Mouse (Mus musculus): ENCODE measurements around the gene Padi6. TPM values are rescaled to one million over a fixed set of nuclear protein-coding genes. Genes with fewer than 3 reads are reported as not detected.

Padi6 gene
- polyA plus RNA-seq, 1 experiment from 2014 or later, result not detected

DNA sequence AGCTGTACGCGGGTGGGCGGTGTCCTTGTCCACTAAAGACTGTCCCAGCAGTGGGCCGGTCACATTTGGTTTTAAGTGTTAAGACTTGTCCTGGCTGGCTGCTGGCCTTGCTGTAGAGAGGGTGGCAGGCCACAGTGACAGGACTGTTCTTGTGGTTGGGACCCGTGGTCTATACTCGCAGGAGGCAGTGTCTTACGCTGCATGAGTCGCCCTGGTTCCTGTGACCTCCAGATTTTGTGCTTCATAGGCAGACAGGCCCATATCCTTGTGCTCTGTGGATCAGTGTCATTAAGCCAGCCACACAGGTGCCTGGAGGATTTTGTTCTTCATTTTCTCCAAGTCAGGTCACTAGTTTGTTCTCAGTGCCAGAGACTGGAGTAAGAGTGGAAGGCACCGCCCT is 24.0 kb downstream of the Padi6 start:
- Histone ChIP-seq H3K4me3 (no peak overlapping the region), H3K36me3 (ENCODE audit: poor library complexity, severe bottlenecking) (peaks cover 99% of the 10 kb centered on the region), H3K9ac (no peak overlapping the region), H3K4me2 (no peak overlapping the region), H3K9me3 (replicated peaks) (no peaks in the 10 kb centered on the region), H3K4me1 (peaks cover 12% of the 10 kb centered on the region), H3K27me3 (no peaks in the 10 kb centered on the region), H3K27ac (no peak overlapping the region)
- no peak for ATAC-seq
- WGBS, result 92% methylated on average over 9 of the region's 9 CpGs

DNA sequence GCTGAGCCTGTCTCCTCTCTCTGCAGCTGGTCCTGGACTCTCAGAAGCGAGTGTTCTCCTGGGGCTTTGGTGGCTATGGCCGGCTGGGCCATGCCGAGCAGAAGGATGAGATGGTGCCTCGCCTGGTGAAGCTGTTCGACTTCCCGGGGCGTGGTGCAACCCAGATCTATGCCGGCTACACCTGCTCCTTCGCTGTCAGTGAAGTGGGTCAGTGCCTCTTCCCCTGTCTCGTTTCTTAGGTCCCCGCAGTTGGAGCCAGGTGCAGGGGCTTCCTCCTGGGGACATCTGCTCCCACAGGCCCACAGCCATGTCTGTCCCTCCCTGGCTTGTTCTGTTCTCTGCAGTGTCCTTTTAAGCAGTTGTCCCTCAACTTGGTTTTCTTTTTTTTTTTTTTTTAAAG is 25.4 kb downstream of the Padi6 start:
- H3K27ac ChIP-seq, result no peak overlapping the region
- H3K9me3 ChIP-seq (replicated peaks), result no peaks in the 10 kb centered on the region
- no peak overlapping the region for H3K4me3 ChIP-seq
- peaks cover 99% of the 10 kb centered on the region for H3K36me3 ChIP-seq (ENCODE audit: poor library complexity, severe bottlenecking)
- H3K4me2 ChIP-seq, result no peak overlapping the region
- H3K9ac ChIP-seq, result no peak overlapping the region
- 95% methylated on average over 11 of the region's 11 CpGs for whole genome bisulfite sequencing
- ATAC-seq, result no peak
- H3K27me3 ChIP-seq, result no peaks in the 10 kb centered on the region
- H3K4me1 ChIP-seq, result peaks cover 20% of the 10 kb centered on the region

GRCm38 (mm10) chr4:140714586-140714985 is 27.9 kb downstream of the Padi6 start:
- Histone ChIP-seq H3K4me3 (no peak overlapping the region), H3K36me3 (ENCODE audit: poor library complexity, severe bottlenecking) (peaks cover 99% of the 10 kb centered on the region), H3K4me2 (no peak overlapping the region), H3K9me3 (replicated peaks) (no peaks in the 10 kb centered on the region), H3K4me1 (peaks cover 20% of the 10 kb centered on the region), H3K27ac (peak overlapping the region; percentile 64; the same call in 1 of the 2 replicates), H3K27me3 (no peaks in the 10 kb centered on the region), H3K9ac (no peak overlapping the region)
- 86% methylated on average over 5 of the region's 5 CpGs for WGBS
- no peak for ATAC-seq

DNA sequence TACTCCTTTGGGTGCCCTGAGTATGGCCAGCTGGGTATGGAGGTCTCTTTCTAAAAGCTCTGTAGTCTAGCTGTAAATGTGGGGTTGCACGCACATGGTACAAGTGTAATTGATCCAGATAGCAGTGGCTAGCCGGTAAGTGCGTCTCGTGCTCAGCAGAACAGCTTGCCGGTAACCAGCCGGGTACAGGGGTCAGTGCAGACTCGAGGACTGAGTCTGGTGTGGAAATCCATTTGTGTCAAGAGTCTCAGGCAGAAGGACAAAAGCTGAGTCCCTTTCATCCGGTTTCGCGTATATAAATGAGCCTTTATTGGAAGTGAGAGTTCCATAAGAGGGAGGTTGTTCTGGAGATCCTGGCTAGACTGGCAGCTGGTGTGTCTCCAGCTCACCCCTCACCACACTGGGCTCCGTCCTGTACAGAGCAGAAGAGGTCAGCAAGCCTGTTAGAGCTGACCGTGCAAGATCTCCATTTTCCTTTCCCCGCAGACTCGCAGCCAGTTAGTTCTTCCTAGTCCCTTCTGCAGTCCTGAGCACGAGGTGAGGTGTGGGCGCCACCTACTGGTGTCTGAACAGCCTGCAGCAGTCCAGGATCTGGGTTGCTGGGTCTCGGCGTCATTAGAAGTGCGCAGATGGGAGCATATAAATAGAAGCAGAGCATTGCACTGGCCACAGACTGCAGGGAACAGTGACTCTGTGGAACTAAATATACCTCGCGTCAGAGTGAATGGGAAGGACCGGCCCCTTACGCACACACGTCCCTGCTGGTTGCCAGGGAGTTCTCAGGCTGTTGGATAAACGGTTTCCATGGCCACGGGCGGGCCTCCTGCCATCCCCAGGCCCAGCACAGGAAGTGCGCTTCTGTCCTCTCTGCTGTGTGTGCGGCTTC is 28.7 kb downstream of the Padi6 start:
- peak; percentile 85 for ATAC-seq
- peak overlapping the region; percentile 22; the same call in 1 of the 2 replicates for H3K9ac ChIP-seq
- 41% methylated on average over 29 of the region's 29 CpGs for WGBS

DNA sequence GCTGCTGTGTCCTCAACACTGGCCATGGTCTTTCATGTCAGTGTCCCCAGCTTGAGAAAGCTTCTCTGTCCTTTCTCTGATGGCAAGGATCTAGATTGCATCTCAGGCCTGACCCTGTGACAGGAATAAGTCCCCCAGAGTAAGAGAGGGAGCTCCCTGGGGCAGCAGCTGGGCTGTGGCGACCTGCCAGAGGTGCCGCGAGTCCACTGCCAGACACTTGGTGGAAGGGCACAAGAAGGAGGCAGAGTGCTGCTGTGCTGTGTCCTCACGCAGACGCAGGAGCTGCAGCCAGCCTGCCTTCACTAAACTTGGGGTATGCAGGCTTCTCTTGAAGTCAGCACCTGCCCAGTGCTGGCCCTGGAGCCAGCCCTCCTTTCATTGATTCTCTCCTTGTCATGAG is 31.1 kb downstream of the Padi6 start:
- 81% methylated on average over 5 of the region's 5 CpGs for WGBS
- Histone ChIP-seq H3K9me3 (replicated peaks) (no peaks in the 10 kb centered on the region), H3K27ac (no peak overlapping the region), H3K4me3 (no peak overlapping the region), H3K36me3 (ENCODE audit: poor library complexity, severe bottlenecking) (peaks cover 99% of the 10 kb centered on the region), H3K4me2 (no peak overlapping the region), H3K4me1 (peaks cover 42% of the 10 kb centered on the region), H3K9ac (no peak overlapping the region), H3K27me3 (no peaks in the 10 kb centered on the region)
- no peak for ATAC-seq

More for the DNA sequence above, 28.7 kb downstream of the Padi6 start:
- H3K36me3 ChIP-seq (ENCODE audit: poor library complexity, severe bottlenecking), result peaks cover 99% of the 10 kb centered on the region
- H3K27me3 ChIP-seq, result no peaks in the 10 kb centered on the region
- H3K9me3 ChIP-seq (replicated peaks), result no peaks in the 10 kb centered on the region
- peak overlapping the region; percentile 64 for H3K27ac ChIP-seq
- H3K4me2 ChIP-seq, result no peak overlapping the region
- H3K4me1 ChIP-seq, result peaks cover 21% of the 10 kb centered on the region
- H3K4me3 ChIP-seq, result no peak overlapping the region

DNA sequence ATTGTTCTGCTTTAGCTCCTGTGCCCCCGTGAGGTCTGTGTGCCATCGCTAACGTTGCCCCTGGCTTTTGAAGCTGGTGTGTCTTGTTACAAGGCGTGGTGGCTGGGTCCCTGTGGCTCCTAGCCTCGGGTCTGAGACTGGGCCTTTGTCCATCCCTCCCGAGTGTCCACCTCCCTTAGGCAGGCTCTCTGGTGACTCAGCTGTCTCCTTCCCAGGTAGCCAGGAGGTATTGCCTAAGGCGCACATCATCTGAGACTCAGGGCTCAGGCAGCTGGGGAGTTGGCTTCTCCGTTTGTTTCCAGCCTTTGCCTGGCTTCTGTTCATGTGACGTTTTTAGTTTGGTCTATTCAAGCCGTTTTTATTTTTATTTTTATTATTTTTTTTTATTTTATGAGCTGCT is 31.7 kb downstream of the Padi6 start:
- Histone ChIP-seq H3K9me3 (replicated peaks) (no peaks in the 10 kb centered on the region), H3K4me2 (no peak overlapping the region), H3K27me3 (no peaks in the 10 kb centered on the region), H3K9ac (no peak overlapping the region), H3K4me1 (peaks cover 45% of the 10 kb centered on the region), H3K27ac (no peak overlapping the region), H3K4me3 (no peak overlapping the region), H3K36me3 (ENCODE audit: poor library complexity, severe bottlenecking) (peaks cover 99% of the 10 kb centered on the region)
- WGBS, result 79% methylated on average over 10 of the region's 10 CpGs
- ATAC-seq, result no peak

- Histone ChIP-seq H3K27ac (no peak overlapping the region), H3K27me3 (no peaks in the 10 kb centered on the region), H3K36me3 (ENCODE audit: poor library complexity, severe bottlenecking) (peaks cover 98% of the 10 kb centered on the region), H3K4me2 (no peak overlapping the region), H3K9me3 (replicated peaks) (no peaks in the 10 kb centered on the region), H3K9ac (no peak overlapping the region), H3K4me1 (peaks cover 56% of the 10 kb centered on the region), H3K4me3 (no peak overlapping the region)
- ATAC-seq, result no peak
- 79% methylated on average over 10 of the region's 10 CpGs for WGBS
These were observed 32.8 kb downstream of the Padi6 start for GRCm38 (mm10) chr4:140709617-140710016.

DNA sequence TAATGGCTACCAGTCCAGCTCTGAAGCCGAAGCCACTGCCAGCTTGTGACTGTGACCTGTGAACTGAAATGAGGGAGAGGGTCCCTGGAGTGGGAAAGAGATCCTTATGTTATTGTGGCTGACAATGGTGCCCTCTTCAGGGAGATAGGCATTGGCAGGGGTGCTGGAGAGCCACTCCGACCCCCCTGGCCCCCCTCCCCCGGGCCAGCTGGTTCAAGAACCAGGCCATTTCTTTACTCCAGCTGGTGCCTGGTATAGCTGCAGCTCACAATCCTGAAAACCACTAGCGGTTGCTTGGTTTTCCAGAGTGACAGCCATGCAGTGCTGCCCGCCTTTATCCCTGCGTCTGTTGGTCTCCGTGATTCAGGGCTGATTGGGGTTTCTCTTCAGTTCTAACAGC is 33.3 kb downstream of the Padi6 start:
- ATAC-seq, result no peak
- no peak overlapping the region for H3K4me3 ChIP-seq
- H3K27me3 ChIP-seq, result no peaks in the 10 kb centered on the region
- no peak overlapping the region for H3K9ac ChIP-seq
- 80% methylated on average over 7 of the region's 7 CpGs for WGBS
- H3K36me3 ChIP-seq (ENCODE audit: poor library complexity, severe bottlenecking), result peaks cover 98% of the 10 kb centered on the region
- H3K9me3 ChIP-seq (replicated peaks), result no peaks in the 10 kb centered on the region
- H3K4me1 ChIP-seq, result peaks cover 56% of the 10 kb centered on the region
- no peak overlapping the region for H3K27ac ChIP-seq
- H3K4me2 ChIP-seq, result no peak overlapping the region

DNA sequence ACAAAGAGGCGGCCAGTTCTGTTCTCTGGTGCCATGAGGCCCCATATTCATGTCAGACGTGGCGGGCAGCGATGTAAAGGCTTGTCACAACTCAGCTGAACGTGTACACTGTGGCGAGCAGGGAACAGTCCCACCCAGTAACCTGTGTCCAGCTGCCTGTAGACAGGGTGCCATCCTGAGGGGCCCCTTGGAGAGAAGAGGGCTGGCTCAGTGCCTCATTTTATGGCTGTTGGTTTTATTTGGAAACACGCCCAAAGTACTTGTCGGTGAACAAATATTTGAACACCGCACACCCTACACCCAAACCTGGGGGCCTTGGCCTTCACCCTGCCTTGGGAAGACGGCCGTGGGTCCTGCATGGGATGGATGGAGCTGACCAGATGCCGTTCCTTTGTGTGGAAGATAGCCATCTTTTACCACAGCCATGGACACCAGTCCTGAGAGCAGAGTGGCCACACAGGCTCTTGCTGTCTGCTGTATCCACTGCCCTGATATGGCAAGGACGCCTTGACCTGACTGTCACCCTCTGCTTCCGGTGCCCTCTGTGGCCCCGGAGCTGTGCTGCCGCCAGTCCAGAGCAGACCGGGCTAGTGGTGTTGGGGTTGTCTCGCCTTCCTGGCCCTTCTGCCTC is 34.0 kb downstream of the Padi6 start:
- H3K36me3 ChIP-seq (ENCODE audit: poor library complexity, severe bottlenecking), result peaks cover 94% of the 10 kb centered on the region
- no peak overlapping the region for H3K9ac ChIP-seq
- WGBS, result 87% methylated on average over 18 of the region's 18 CpGs
- no peaks in the 10 kb centered on the region for H3K27me3 ChIP-seq
- H3K27ac ChIP-seq, result no peak overlapping the region
- no peak overlapping the region for H3K4me2 ChIP-seq
- no peaks in the 10 kb centered on the region for H3K9me3 ChIP-seq (replicated peaks)
- ATAC-seq, result no peak
- no peak overlapping the region for H3K4me3 ChIP-seq
- H3K4me1 ChIP-seq, result peaks cover 56% of the 10 kb centered on the region

- H3K36me3 ChIP-seq (ENCODE audit: poor library complexity, severe bottlenecking), result peaks cover 86% of the 10 kb centered on the region
- no peak for ATAC-seq
These were observed 34.8 kb downstream of the Padi6 start for GRCm38 (mm10) chr4:140707615-140708014.

DNA sequence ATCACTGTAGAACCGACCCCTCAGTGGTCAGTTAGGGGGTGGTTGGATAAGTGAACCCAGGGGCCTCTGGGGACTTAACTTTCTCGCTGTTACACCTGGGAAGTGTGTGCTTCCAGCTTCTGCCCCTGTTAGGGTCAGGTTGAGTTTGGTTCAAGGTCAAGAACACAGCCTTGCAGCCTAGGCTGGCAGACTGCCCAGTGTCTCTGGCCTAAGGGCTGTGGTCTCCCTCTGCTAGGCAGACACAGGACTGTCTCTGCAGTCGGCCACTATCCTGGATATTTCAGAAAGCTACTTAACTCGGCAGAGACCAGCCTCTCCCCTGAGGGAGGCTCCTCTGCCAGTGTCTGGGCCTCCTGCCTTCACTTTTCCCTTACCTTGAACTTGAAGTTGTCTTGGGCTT is 38.3 kb downstream of the Padi6 start:
- Histone ChIP-seq H3K4me2 (peak overlapping the region; percentile 91), H3K9ac (peak overlapping the region; percentile 88), H3K4me3 (peak overlapping the region; percentile 73), H3K27ac (peak overlapping the region; percentile 96), H3K9me3 (replicated peaks) (no peaks in the 10 kb centered on the region), H3K36me3 (ENCODE audit: poor library complexity, severe bottlenecking) (peaks cover 51% of the 10 kb centered on the region), H3K27me3 (peaks cover 14% of the 10 kb centered on the region), H3K4me1 (peaks cover 72% of the 10 kb centered on the region)
- WGBS, result 32% methylated on average over 4 of the region's 4 CpGs
- ATAC-seq, result no peak

More at GRCm38 (mm10) chr4:140707615-140708014, 34.8 kb downstream of the Padi6 start:
- 81% methylated on average over 4 of the region's 4 CpGs for WGBS
- H3K9me3 ChIP-seq (replicated peaks), result no peaks in the 10 kb centered on the region
- H3K4me3 ChIP-seq, result no peak overlapping the region
- no peak overlapping the region for H3K4me2 ChIP-seq
- peaks cover 54% of the 10 kb centered on the region for H3K4me1 ChIP-seq
- peak overlapping the region; percentile 45 for H3K9ac ChIP-seq
- H3K27me3 ChIP-seq, result no peaks in the 10 kb centered on the region
- no peak overlapping the region for H3K27ac ChIP-seq

DNA sequence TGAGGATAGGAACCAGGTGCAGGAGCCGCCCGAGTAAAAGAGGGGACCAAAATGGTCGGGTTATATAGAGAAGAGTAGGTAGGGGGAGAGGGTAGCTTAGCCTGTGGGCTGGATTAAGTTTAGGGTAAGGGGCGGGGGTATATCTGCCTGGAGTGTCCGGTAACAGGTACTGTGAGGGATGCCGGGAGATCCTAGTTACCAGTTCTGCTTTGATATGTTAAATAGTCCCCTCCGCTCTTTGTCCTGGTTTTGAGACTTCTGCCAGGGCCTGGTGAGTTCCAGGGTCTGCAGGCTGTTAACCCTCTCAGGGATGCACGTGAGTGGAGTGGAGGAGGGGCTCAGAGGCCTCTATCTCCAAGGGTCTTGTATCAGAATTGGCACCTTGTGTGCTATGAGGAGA is 38.8 kb downstream of the Padi6 start:
- Histone ChIP-seq H3K9ac (peak overlapping the region; percentile 88), H3K9me3 (replicated peaks) (no peaks in the 10 kb centered on the region), H3K4me1 (peaks cover 70% of the 10 kb centered on the region), H3K27ac (peak overlapping the region; percentile 96), H3K27me3 (peaks cover 19% of the 10 kb centered on the region), H3K4me3 (peak overlapping the region; percentile 73), H3K4me2 (peak overlapping the region; percentile 91), H3K36me3 (ENCODE audit: poor library complexity, severe bottlenecking) (peaks cover 46% of the 10 kb centered on the region)
- ATAC-seq, result no peak; the same call in 1 of the 2 replicates
- 1% methylated on average over 8 of the region's 8 CpGs for WGBS

All from forebrain, embryonic 13.5 days (tissue).